Mouse (Mus musculus): ENCODE measurements at regions not wholly inside any gene's neighbourhood (a gene's known extent, or its start where the extent isn't known, plus 50 kb on each side); places are given as distances from the start of the nearest gene placed in this dataset.
"Not testable (repeated sequence)": the region's sequence is repeated elsewhere in the genome, so short reads cannot be mapped to it uniquely, and the experiment has no call there.

GRCm38 (mm10) chr3:155662280-155662679, 569.0 kb downstream of the Lrriq3 start:
- Histone ChIP-seq H3K27ac (no peak overlapping the region), H3K4me1 (no peaks in the 10 kb centered on the region), H3K4me3 (no peak overlapping the region), H3K9ac (no peak overlapping the region), H3K9me3 (no peaks in the 10 kb centered on the region), H3K36me3 (no peaks in the 10 kb centered on the region), H3K4me2 (replicated peaks) (no peak overlapping the region), H3K27me3 (no peaks in the 10 kb centered on the region)
- no peak for ATAC-seq (ENCODE audit: low FRiP score, low read depth)

GRCm38 (mm10) chr3:155672558-155672957, 579.3 kb downstream of the Lrriq3 start:
- no peaks in the 10 kb centered on the region for H3K27me3 ChIP-seq
- 76% methylated on average over 1 of the region's 1 CpGs for WGBS
- no peak overlapping the region for H3K9ac ChIP-seq
- ATAC-seq (ENCODE audit: low FRiP score, low read depth) = no peak
- no peak overlapping the region for H3K27ac ChIP-seq
- no peaks in the 10 kb centered on the region for H3K36me3 ChIP-seq
- H3K4me1 ChIP-seq = no peaks in the 10 kb centered on the region
- H3K4me3 ChIP-seq = no peak overlapping the region
- no peak overlapping the region for H3K4me2 ChIP-seq (replicated peaks)
- H3K9me3 ChIP-seq = no peaks in the 10 kb centered on the region

- Histone ChIP-seq H3K27ac (no peak overlapping the region), H3K27me3 (no peaks in the 10 kb centered on the region), H3K9me3 (no peaks in the 10 kb centered on the region), H3K4me1 (no peaks in the 10 kb centered on the region), H3K4me2 (replicated peaks) (no peak overlapping the region), H3K4me3 (no peak overlapping the region), H3K9ac (no peak overlapping the region), H3K36me3 (no peaks in the 10 kb centered on the region)
- no peak for ATAC-seq (ENCODE audit: low FRiP score, low read depth)
- WGBS = 84% methylated on average over 4 of the region's 4 CpGs
These were observed 587.0 kb downstream of the Lrriq3 start for GRCm38 (mm10) chr3:155680200-155680599.

GRCm38 (mm10) chr3:155682921-155683813, 589.9 kb downstream of the Lrriq3 start:
- ATAC-seq (ENCODE audit: low FRiP score, low read depth) = no peak
- 75% methylated on average over 8 of the region's 8 CpGs for WGBS

GRCm38 (mm10) chr3:155688358-155688757, 595.1 kb downstream of the Lrriq3 start:
- H3K4me1 ChIP-seq = no peaks in the 10 kb centered on the region
- no peak overlapping the region for H3K4me2 ChIP-seq (replicated peaks)
- H3K27me3 ChIP-seq = no peaks in the 10 kb centered on the region
- no peak for ATAC-seq (ENCODE audit: low FRiP score, low read depth)
- no peaks in the 10 kb centered on the region for H3K36me3 ChIP-seq
- 71% methylated on average over 5 of the region's 5 CpGs for WGBS
- no peak overlapping the region for H3K4me3 ChIP-seq
- no peak overlapping the region for H3K27ac ChIP-seq
- H3K9ac ChIP-seq = no peak overlapping the region
- H3K9me3 ChIP-seq = no peaks in the 10 kb centered on the region

More at GRCm38 (mm10) chr3:155682921-155683813, 589.9 kb downstream of the Lrriq3 start:
- Histone ChIP-seq H3K27me3 (no peaks in the 10 kb centered on the region), H3K4me1 (no peaks in the 10 kb centered on the region), H3K36me3 (no peaks in the 10 kb centered on the region), H3K27ac (no peak overlapping the region), H3K4me2 (replicated peaks) (no peak overlapping the region), H3K4me3 (no peak overlapping the region), H3K9ac (no peak overlapping the region), H3K9me3 (no peaks in the 10 kb centered on the region)

GRCm38 (mm10) chr3:155723011-155723510, 629.8 kb downstream of the Lrriq3 start:
- WGBS = 86% methylated on average over 5 of the region's 5 CpGs
- Histone ChIP-seq H3K27me3 (no peaks in the 10 kb centered on the region), H3K9me3 (no peaks in the 10 kb centered on the region), H3K4me2 (replicated peaks) (no peak overlapping the region), H3K4me3 (no peak overlapping the region), H3K27ac (no peak overlapping the region), H3K9ac (no peak overlapping the region), H3K36me3 (no peaks in the 10 kb centered on the region), H3K4me1 (no peaks in the 10 kb centered on the region)
- ATAC-seq (ENCODE audit: low FRiP score, low read depth) = no peak

GRCm38 (mm10) chr3:155742421-155742820, 649.2 kb downstream of the Lrriq3 start:
- Histone ChIP-seq H3K9ac (no peak overlapping the region), H3K4me1 (no peaks in the 10 kb centered on the region), H3K4me3 (no peak overlapping the region), H3K27me3 (no peaks in the 10 kb centered on the region), H3K4me2 (replicated peaks) (no peak overlapping the region), H3K36me3 (no peaks in the 10 kb centered on the region), H3K9me3 (no peaks in the 10 kb centered on the region), H3K27ac (no peak overlapping the region)
- ATAC-seq (ENCODE audit: low FRiP score, low read depth) = no peak
- 76% methylated on average over 2 of the region's 2 CpGs for WGBS

- ATAC-seq (ENCODE audit: low FRiP score, low read depth); H3K4me2 ChIP-seq (replicated peaks); H3K9me3 ChIP-seq; H3K9ac ChIP-seq; H3K27ac ChIP-seq; H3K4me3 ChIP-seq; H3K36me3 ChIP-seq; H3K27me3 ChIP-seq; H3K4me1 ChIP-seq: not testable (repeated sequence)
- WGBS = 14% methylated on average over 1 of the region's 1 CpGs
These were observed 653.4 kb downstream of the Lrriq3 start for GRCm38 (mm10) chr3:155746601-155747000.

GRCm38 (mm10) chr3:155747511-155747910, 654.3 kb downstream of the Lrriq3 start:
- no peak for ATAC-seq (ENCODE audit: low FRiP score, low read depth)
- H3K27me3 ChIP-seq = no peaks in the 10 kb centered on the region

GRCm38 (mm10) chr3:155757285-155757684, 664.1 kb downstream of the Lrriq3 start:
- H3K9me3 ChIP-seq = no peaks in the 10 kb centered on the region
- H3K36me3 ChIP-seq = no peaks in the 10 kb centered on the region
- no peak overlapping the region for H3K27ac ChIP-seq
- WGBS = 96% methylated on average over 3 of the region's 3 CpGs
- H3K4me1 ChIP-seq = no peaks in the 10 kb centered on the region
- H3K9ac ChIP-seq = no peak overlapping the region
- no peak overlapping the region for H3K4me2 ChIP-seq (replicated peaks)
- no peak overlapping the region for H3K4me3 ChIP-seq
- no peak for ATAC-seq (ENCODE audit: low FRiP score, low read depth)
- no peaks in the 10 kb centered on the region for H3K27me3 ChIP-seq

More at GRCm38 (mm10) chr3:155747511-155747910, 654.3 kb downstream of the Lrriq3 start:
- Histone ChIP-seq H3K9me3 (no peaks in the 10 kb centered on the region), H3K36me3 (no peaks in the 10 kb centered on the region), H3K9ac (no peak overlapping the region), H3K4me3 (no peak overlapping the region), H3K4me1 (no peaks in the 10 kb centered on the region), H3K4me2 (replicated peaks) (no peak overlapping the region), H3K27ac (no peak overlapping the region)

- H3K9ac ChIP-seq = no peak overlapping the region
- H3K27ac ChIP-seq = no peak overlapping the region
- H3K4me2 ChIP-seq (replicated peaks) = no peak overlapping the region
- no peaks in the 10 kb centered on the region for H3K27me3 ChIP-seq
- H3K36me3 ChIP-seq = no peaks in the 10 kb centered on the region
- H3K4me1 ChIP-seq = no peaks in the 10 kb centered on the region
- H3K4me3 ChIP-seq = no peak overlapping the region
- no peak for ATAC-seq (ENCODE audit: low FRiP score, low read depth)
- 94% methylated on average over 1 of the region's 1 CpGs for WGBS
- no peaks in the 10 kb centered on the region for H3K9me3 ChIP-seq
These were observed 682.8 kb downstream of the Lrriq3 start for GRCm38 (mm10) chr3:155776019-155776418.

GRCm38 (mm10) chr3:155777025-155777424, 683.8 kb downstream of the Lrriq3 start:
- H3K4me2 ChIP-seq (replicated peaks) = no peak overlapping the region
- no peak overlapping the region for H3K27ac ChIP-seq
- H3K9me3 ChIP-seq = no peaks in the 10 kb centered on the region
- no peaks in the 10 kb centered on the region for H3K4me1 ChIP-seq
- no peaks in the 10 kb centered on the region for H3K36me3 ChIP-seq
- ATAC-seq (ENCODE audit: low FRiP score, low read depth) = no peak
- no peak overlapping the region for H3K9ac ChIP-seq
- no peaks in the 10 kb centered on the region for H3K27me3 ChIP-seq
- no peak overlapping the region for H3K4me3 ChIP-seq
- WGBS = 73% methylated on average over 1 of the region's 1 CpGs

- Histone ChIP-seq H3K9me3 (no peaks in the 10 kb centered on the region), H3K27me3 (no peaks in the 10 kb centered on the region), H3K4me3 (no peak overlapping the region), H3K27ac (no peak overlapping the region), H3K4me2 (replicated peaks) (no peak overlapping the region), H3K36me3 (no peaks in the 10 kb centered on the region), H3K9ac (no peak overlapping the region), H3K4me1 (no peaks in the 10 kb centered on the region)
- WGBS = 55% methylated on average over 2 of the region's 2 CpGs
- no peak for ATAC-seq (ENCODE audit: low FRiP score, low read depth)
These were observed 722.5 kb downstream of the Lrriq3 start for GRCm38 (mm10) chr3:155815693-155816092.
